Mouse (Mus musculus) liver, embryonic 15.5 days (tissue): ENCODE results near the gene Ksr2. TPM values are rescaled to one million over a fixed set of nuclear protein-coding genes. Genes with fewer than 3 reads are reported as not detected.

Source experiments
- ATAC-seq: fragments of 200-750 bp; cut with Nextera tagmentation; 2 replicates; pipeline ENCODE4 v1.8.0; 2017; ENCODE audit warnings: moderate number of reproducible peaks, mild to moderate bottlenecking, moderate library complexity; ENCODE audit not compliant: insufficient read depth
- H3K27ac ChIP-seq: fragments of 300-500 bp; sonication (generic); replicated peaks from 2 replicates; pipeline ENCODE4 v1.5.1; 2015; ENCODE audit warnings: mild to moderate bottlenecking, inconsistent platforms
- H3K27me3 ChIP-seq: fragments of 300-500 bp; sonication (generic); 2 replicates; pipeline ENCODE4 v1.6.1; 2015; ENCODE audit warnings: mild to moderate bottlenecking, inconsistent platforms
- H3K36me3 ChIP-seq: fragments of 300-500 bp; sonication (generic); replicated peaks from 2 replicates; pipeline ENCODE4 v1.6.1; 2015; ENCODE audit warnings: moderate library complexity, mild to moderate bottlenecking, inconsistent platforms
- H3K4me1 ChIP-seq: fragments of 300-500 bp; sonication (generic); replicated peaks from 2 replicates; pipeline ENCODE4 v1.6.1; 2015; ENCODE audit warnings: inconsistent platforms
- H3K4me2 ChIP-seq: fragments of 300-500 bp; sonication (generic); 2 replicates; pipeline ENCODE4 v1.6.1; 2015; ENCODE audit warnings: moderate library complexity, mild to moderate bottlenecking, inconsistent platforms
- H3K4me3 ChIP-seq: fragments of 300-500 bp; sonication (generic); replicated peaks from 2 replicates; pipeline ENCODE4 v1.5.1; 2015; ENCODE audit warnings: mild to moderate bottlenecking, inconsistent platforms
- H3K9ac ChIP-seq: fragments of 300-500 bp; sonication (generic); 2 replicates; pipeline ENCODE4 v1.6.1; 2015; ENCODE audit warnings: moderate library complexity, mild to moderate bottlenecking, inconsistent platforms
- H3K9me3 ChIP-seq: fragments of 300-500 bp; sonication (generic); replicated peaks from 2 replicates; pipeline ENCODE4 v1.6.1; 2016; ENCODE audit warnings: inconsistent platforms
- WGBS: fragments of 180-500 bp; shearing (Covaris S2); methylation state at CpG from one replicate; pipeline ENCODE4 v1.1.7; 2015; ENCODE audit warnings: mixed read lengths; ENCODE audit not compliant: insufficient replicate concordance; 5-methylcytosine and 5-hydroxymethylcytosine counted together
- polyA plus RNA-seq: library from polyadenylated mRNA; unstranded; fragments of >200 nt; fragmentation: Nextera tagmentation; extraction: Ambion mirVana; gene quantifications from 2 replicates; pipeline ENCODE4 v1.2.1, GENCODE M21; 2015

Ksr2 gene
- polyA plus RNA-seq, 1 experiment from 2014 or later, result 0.10 TPM

DNA sequence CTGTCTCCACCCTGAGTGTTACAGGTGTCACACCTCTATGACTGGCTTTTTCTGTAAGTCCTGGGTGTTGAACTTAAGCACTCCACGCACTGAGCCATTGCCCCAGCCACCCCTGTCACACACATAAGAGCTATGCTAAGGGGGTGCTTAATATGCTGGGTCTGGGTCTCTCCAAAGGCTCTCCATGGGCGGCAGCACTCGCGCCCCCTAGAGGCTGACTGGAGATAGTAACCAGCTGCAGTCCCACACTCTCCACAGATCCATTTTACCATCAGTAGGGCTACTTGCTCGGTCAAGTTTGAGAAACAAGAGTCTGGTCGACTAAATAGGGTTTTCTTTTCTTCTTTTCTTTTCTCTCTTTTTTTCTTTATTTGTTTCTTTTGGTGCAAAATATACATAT lies 33.9 kb downstream of the Ksr2 start:
- 32% methylated on average over 6 of the region's 6 CpGs for WGBS
- Histone ChIP-seq H3K36me3 (no peaks in the 10 kb centered on the region), H3K9me3 (no peaks in the 10 kb centered on the region), H3K27ac (no peak overlapping the region), H3K4me2 (no peak overlapping the region), H3K27me3 (no peaks in the 10 kb centered on the region), H3K9ac (no peak overlapping the region), H3K4me3 (no peak overlapping the region), H3K4me1 (no peaks in the 10 kb centered on the region; the same call in 1 of the 2 replicates)
- no peak for ATAC-seq

DNA sequence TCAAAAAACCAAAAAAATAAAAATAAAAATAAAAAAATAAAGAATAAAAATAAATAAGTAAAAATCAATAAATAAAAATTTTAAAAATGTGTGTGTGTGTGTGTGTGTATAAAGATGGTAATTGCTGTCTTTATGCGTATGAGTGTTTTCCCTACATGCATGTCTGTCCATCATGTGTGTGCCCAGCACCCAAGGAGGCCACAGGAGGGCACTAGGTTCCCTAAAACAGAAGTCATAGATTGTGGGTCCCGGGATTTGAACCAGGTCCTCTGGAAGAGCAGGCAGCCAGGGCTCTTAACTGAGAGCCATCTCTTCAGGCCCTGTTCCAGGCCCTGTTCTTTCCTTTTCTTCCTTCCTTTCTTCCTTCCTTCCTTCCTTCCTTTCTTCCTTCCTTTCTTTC lies 38.2 kb downstream of the Ksr2 start:
- Histone ChIP-seq H3K27ac (no peak overlapping the region), H3K4me2 (no peak overlapping the region), H3K36me3 (no peaks in the 10 kb centered on the region), H3K4me1 (no peaks in the 10 kb centered on the region), H3K9ac (no peak overlapping the region), H3K9me3 (no peaks in the 10 kb centered on the region), H3K27me3 (no peaks in the 10 kb centered on the region), H3K4me3 (no peak overlapping the region)
- ATAC-seq, result no peak
- WGBS, result 73% methylated on average over 2 of the region's 2 CpGs

DNA sequence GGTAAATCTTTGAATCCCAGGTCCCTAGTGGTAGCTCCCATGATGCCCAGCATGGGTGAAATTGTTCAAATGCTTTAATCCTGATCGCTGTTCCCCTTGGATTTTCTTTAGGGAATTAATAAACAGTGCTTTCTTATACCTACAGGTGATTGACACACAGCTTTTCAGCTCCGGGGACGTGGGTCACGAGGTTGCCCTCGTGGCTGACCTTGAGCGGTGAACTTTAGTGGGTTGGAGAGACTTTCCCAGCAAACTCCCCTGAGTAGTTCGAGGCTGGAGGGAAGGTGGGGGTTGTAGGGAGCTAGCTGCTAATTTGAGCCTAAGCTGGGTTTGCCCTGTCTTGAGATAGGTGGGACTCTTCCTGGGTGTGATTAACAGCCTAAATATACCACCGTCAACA lies 41.7 kb downstream of the Ksr2 start:
- Histone ChIP-seq H3K9ac (no peak overlapping the region), H3K36me3 (no peaks in the 10 kb centered on the region), H3K4me1 (peaks cover 22% of the 10 kb centered on the region), H3K4me2 (no peak overlapping the region), H3K27ac (no peak overlapping the region), H3K4me3 (no peak overlapping the region), H3K27me3 (no peaks in the 10 kb centered on the region), H3K9me3 (no peaks in the 10 kb centered on the region)
- ATAC-seq, result no peak
- 60% methylated on average over 8 of the region's 8 CpGs for WGBS

DNA sequence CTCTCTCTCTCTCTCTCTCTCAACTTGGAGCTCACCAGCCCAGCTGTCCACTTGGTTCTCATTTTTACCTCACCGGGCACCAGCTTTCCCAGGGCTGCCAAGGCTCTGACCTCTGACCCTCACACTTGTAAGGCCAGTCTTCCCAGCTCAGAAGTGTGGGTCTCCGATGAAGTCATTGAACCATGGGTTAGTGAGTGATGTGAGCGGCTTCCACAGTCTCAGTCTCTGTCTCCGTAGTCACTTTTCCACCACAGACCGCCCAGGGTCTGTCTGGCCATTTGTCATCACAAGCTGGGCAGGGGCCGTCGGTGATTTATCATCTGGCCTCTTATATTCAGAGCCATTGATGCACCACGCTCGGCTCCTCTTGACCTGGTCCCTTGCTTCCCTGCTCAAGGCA lies 43.3 kb downstream of the Ksr2 start:
- H3K4me1 ChIP-seq, result peaks cover 22% of the 10 kb centered on the region
- no peak overlapping the region for H3K4me3 ChIP-seq
- no peaks in the 10 kb centered on the region for H3K36me3 ChIP-seq
- H3K27me3 ChIP-seq, result no peaks in the 10 kb centered on the region
- H3K27ac ChIP-seq, result no peak overlapping the region
- no peaks in the 10 kb centered on the region for H3K9me3 ChIP-seq
- no peak overlapping the region for H3K9ac ChIP-seq
- ATAC-seq, result no peak
- WGBS, result 75% methylated on average over 9 of the region's 9 CpGs
- H3K4me2 ChIP-seq, result no peak overlapping the region

DNA sequence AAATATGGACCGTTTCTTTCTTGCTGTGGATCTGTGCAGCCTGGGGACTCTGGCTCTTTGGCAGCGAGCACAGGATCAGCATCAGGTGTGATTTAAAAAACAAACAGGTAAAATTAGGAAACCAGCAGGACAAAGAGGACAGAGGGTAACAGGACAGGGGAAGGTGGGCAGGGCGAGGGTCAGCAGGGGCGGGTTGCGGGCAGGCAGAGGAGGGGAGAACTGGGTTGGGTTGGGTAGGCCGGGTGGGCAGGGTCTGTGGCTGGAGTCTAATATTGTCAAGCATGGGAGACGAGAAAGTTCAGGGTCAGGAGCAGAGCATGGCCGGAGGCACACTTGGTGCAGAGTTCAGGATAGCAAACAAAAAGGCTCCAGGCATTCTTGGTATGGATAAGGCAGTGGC lies 43.8 kb downstream of the Ksr2 start:
- no peak overlapping the region for H3K27ac ChIP-seq
- no peak overlapping the region for H3K4me3 ChIP-seq
- no peak overlapping the region for H3K4me2 ChIP-seq
- peaks cover 22% of the 10 kb centered on the region for H3K4me1 ChIP-seq
- ATAC-seq, result peak; percentile 66
- no peaks in the 10 kb centered on the region for H3K9me3 ChIP-seq
- no peak overlapping the region for H3K9ac ChIP-seq
- 66% methylated on average over 8 of the region's 8 CpGs for WGBS
- no peaks in the 10 kb centered on the region for H3K27me3 ChIP-seq
- no peaks in the 10 kb centered on the region for H3K36me3 ChIP-seq

DNA sequence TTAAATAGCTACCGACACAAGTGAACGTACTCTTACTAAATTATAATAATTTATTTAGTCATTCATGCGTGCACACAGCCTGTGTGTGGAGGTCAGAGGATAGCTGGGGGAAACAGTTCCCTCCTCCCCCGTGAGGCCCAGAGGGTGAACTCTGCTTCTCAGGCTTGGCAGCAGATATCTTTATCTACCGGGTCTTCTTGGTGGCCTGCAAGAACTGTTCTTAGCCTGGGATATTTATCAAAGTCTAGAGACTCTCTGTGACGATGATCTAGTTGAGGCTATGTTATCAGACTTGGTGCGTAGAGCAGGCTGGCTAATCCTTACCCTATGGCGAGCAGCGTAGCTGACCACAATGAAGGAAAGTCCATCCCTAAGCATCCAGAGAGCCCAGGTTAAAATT lies 45.1 kb downstream of the Ksr2 start:
- H3K9ac ChIP-seq, result no peak overlapping the region
- H3K4me1 ChIP-seq, result peaks cover 22% of the 10 kb centered on the region
- 27% methylated on average over 9 of the region's 9 CpGs for WGBS
- H3K9me3 ChIP-seq, result no peaks in the 10 kb centered on the region
- no peaks in the 10 kb centered on the region for H3K27me3 ChIP-seq
- ATAC-seq, result peak; percentile 73
- H3K4me2 ChIP-seq, result no peak overlapping the region
- no peak overlapping the region for H3K27ac ChIP-seq
- no peak overlapping the region for H3K4me3 ChIP-seq
- H3K36me3 ChIP-seq, result no peaks in the 10 kb centered on the region

DNA sequence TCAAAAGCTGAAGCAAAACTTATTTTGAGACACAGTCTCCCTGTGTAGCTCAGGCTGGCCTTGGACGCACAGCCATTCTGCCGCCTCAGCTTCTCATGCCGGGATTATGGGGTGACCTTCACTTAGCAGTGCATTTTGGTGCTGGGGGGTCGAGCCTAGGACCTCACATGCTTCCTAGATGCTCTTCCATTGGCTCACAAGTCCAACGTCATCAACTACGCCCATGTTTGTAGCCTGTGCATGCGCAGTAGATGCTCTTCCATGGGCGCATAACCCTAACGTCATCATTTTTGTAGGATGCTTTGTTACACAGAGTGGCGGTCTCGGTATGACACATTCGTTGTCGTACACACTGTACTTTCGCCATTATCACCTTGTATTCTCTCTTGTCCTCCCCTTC lies 46.5 kb downstream of the Ksr2 start:
- 83% methylated on average over 14 of the region's 14 CpGs for WGBS
- H3K27me3 ChIP-seq, result peaks cover 7% of the 10 kb centered on the region; the same call in 1 of the 2 replicates
- no peak overlapping the region for H3K4me3 ChIP-seq
- no peaks in the 10 kb centered on the region for H3K36me3 ChIP-seq
- ATAC-seq, result no peak
- no peaks in the 10 kb centered on the region for H3K9me3 ChIP-seq
- peaks cover 22% of the 10 kb centered on the region for H3K4me1 ChIP-seq
- no peak overlapping the region for H3K27ac ChIP-seq
- H3K4me2 ChIP-seq, result no peak overlapping the region
- H3K9ac ChIP-seq, result no peak overlapping the region

DNA sequence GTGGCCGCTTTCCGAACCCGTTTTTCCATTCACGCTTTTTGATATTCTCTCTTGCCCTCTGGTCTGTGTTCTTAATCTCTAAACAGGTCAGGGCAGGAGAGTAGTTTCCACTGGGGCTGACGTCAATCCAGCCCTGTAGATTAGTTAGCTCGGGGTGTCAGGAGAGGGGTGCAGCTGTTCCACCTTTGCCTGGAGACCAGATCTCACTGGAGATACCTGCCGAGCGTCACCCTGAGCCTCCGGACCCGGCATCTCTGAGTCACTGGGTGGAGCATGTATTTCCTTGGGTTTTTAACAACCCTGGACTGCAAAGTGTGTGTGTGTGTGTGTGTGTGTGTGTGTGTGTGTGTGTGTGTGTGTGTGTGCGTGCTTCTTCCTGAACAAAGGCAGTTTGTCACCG lies 53.3 kb downstream of the Ksr2 start:
- peaks cover 8% of the 10 kb centered on the region for H3K4me1 ChIP-seq
- no peak overlapping the region for H3K9ac ChIP-seq
- H3K4me3 ChIP-seq, result no peak overlapping the region
- H3K36me3 ChIP-seq, result no peaks in the 10 kb centered on the region
- H3K4me2 ChIP-seq, result no peak overlapping the region
- H3K9me3 ChIP-seq, result no peaks in the 10 kb centered on the region
- ATAC-seq, result no peak
- WGBS, result 39% methylated on average over 12 of the region's 12 CpGs
- peaks cover 15% of the 10 kb centered on the region; the same call in 1 of the 2 replicates for H3K27me3 ChIP-seq
- H3K27ac ChIP-seq, result no peak overlapping the region

DNA sequence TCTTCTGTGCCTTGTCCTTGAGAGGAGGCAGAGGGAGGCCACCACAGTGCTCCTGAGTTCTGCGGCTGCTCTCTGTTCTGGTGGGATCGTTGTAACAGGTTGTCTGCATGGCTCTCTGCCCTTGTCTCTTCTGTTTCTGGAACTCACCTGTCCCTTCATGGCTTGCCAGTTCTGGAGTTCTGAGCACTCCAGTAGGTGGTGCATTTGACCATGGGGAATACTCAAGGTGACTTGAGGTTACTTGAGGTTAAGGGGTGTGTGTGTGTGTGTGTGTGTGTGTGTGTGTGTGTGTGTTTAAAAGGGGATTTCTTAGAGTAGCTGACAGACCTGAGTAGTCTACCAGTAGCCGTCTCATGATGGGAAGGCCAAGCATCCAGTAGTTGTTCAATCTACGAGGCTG lies 55.2 kb downstream of the Ksr2 start:
- 29% methylated on average over 4 of the region's 4 CpGs for WGBS
- no peak for ATAC-seq
- Histone ChIP-seq H3K4me2 (no peak overlapping the region), H3K9me3 (no peaks in the 10 kb centered on the region), H3K4me1 (peaks cover 8% of the 10 kb centered on the region), H3K27ac (no peak overlapping the region), H3K27me3 (peaks cover 15% of the 10 kb centered on the region; the same call in 1 of the 2 replicates), H3K9ac (no peak overlapping the region), H3K36me3 (no peaks in the 10 kb centered on the region), H3K4me3 (no peak overlapping the region)

DNA sequence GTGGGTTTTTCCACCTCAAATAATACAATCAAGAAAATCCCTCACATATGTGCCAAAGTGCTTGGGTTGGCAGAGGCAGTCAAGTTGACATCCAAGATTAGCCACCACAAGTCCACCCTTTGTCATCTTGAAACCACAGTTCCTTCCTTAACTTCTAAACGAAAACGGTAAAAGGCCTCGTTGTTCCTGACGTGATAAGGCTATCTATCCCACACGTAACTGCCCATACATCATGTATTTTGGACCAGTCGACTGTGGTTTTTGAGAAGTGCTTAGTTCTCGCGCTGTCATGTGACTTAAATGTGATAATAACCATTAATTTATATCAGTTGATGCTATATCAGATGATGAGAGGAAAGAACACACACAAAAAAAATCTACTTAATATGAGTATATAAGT lies 55.8 kb downstream of the Ksr2 start:
- Histone ChIP-seq H3K36me3 (no peaks in the 10 kb centered on the region), H3K4me2 (no peak overlapping the region), H3K4me3 (no peak overlapping the region), H3K27me3 (peaks cover 10% of the 10 kb centered on the region; the same call in 1 of the 2 replicates), H3K4me1 (peaks cover 8% of the 10 kb centered on the region), H3K27ac (no peak overlapping the region), H3K9me3 (no peaks in the 10 kb centered on the region), H3K9ac (no peak overlapping the region)
- peak; percentile 58 for ATAC-seq
- WGBS, result 9% methylated on average over 8 of the region's 8 CpGs

DNA sequence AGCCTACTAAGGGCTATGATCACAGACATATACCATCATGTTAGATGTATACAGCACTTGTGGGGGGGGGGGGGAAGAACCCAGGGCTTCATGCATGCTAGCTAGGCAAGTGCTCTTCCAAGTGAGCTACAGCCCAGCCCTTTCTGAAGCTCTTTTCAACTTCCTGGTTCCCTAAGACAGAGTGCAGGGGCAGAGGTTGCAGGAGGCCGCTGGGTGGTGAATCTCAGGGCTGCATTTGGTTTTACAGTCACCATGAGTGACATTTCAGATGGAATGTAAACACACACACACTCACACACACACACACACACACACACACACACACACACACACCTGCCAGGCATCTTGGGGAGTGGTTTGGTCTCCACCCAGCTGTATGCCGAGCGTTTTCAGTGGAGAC lies 67.4 kb downstream of the Ksr2 start:
- WGBS, result 61% methylated on average over 3 of the region's 3 CpGs
- no peak overlapping the region for H3K9ac ChIP-seq
- no peaks in the 10 kb centered on the region for H3K9me3 ChIP-seq
- no peaks in the 10 kb centered on the region for H3K27me3 ChIP-seq
- no peak for ATAC-seq
- no peak overlapping the region for H3K27ac ChIP-seq
- no peaks in the 10 kb centered on the region for H3K4me1 ChIP-seq
- H3K4me2 ChIP-seq, result no peak overlapping the region
- no peaks in the 10 kb centered on the region for H3K36me3 ChIP-seq
- H3K4me3 ChIP-seq, result no peak overlapping the region

DNA sequence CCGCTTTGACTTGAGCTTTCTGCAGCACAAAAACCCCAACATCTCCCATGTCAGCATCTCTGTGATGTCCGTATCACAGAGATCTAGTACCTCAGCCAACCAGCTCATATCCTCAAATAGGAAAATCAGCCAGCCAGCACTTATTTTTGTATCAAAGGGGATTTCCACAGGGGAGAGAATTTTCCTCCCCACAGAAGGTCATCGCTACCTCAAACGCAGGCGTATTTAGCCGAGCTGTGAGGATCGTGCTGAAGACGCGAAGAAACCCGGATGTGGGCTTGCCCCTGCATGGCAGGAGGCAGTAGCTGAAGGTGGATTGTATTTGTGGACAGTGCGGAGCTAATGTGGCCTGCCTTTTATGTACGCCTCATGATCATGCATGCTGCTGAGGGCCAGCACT lies 67.8 kb downstream of the Ksr2 start:
- Histone ChIP-seq H3K36me3 (no peaks in the 10 kb centered on the region), H3K4me2 (no peak overlapping the region), H3K4me1 (no peaks in the 10 kb centered on the region), H3K27ac (no peak overlapping the region), H3K4me3 (no peak overlapping the region), H3K27me3 (no peaks in the 10 kb centered on the region), H3K9me3 (no peaks in the 10 kb centered on the region), H3K9ac (no peak overlapping the region)
- ATAC-seq, result no peak
- 75% methylated on average over 12 of the region's 12 CpGs for WGBS
